Mouse (Mus musculus) v-Abl transformed pro-B cells (cell line): Measurements from ENCODE around the gene Eef2k.

Experiments
- in situ Hi-C, 2 experiments: fragments of 400-800 bp; cut with MboI; formaldehyde crosslinking; loops; one replicate each; pipeline ENCODE4 v1.15.1; 2025; ENCODE audit not compliant: unreplicated experiment in 2 of 2

Gene Eef2k

DNA sequence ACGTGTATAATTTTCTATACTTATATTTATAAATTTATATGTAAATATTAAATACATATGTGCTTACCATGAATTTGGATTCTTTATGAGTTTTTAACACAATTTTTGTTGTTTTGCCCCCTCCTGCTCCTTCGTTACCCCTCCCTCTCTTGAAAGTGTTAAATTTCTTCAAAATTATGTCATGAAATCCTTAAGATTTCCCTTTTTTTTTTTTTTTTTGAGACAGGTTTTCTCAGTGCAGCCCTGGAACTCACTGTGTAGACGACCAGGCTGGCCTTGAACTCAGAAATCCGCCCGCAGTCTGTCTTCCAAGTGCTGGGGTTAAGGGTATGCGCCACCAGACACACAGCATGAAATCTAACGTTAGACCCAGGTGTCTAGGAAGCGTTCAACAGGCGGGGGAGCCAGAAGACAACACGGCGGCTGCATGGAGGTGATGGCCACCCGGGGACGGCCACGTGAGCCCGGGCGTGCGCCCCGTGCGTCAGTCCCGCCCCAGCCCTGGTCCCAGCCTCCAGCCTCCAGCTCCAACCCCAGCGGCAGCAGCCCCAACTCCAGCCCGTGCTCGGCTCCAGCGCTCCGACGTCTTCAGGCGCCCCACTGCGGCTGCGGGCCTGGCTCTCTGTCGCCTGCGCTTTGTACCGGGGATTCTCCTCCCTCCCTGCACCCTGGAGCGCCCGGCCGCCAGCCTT, at the start of gene Eef2k:
Eef2k (plus strand) TSS at position 487 of the 692 bp plus-strand sequence.
- in situ Hi-C loops = loop anchor here (5.0 to 25.0 kb wide), 5 partner anchors 40 to 1145 kb away; partner anchors contain the start of genes Cog7 (in 1 of the 2), Eri2 (in 1 of the 2) and Rexo5 (in 1 of the 2)

DNA sequence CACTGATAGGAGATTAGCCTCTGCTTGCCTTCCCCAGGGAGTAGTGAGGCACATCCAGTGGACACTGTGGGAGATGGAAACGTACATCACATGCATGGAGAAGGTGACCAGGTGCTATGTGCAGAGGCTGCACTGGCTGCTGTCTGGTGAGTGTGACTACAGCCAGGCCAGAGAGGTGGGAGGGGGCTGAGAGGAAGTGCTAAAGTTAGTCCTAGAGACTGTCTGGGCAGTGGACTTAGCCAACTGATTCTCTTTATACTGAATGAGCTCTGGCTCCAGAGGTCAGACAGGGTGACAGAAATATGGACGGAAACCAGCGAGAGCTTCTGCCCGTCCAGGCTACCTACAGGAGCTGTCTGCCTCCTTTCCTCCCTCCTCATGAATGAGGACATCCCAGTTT, 47.1 kb upstream of the Eef2k start:
- in situ Hi-C loops = no loop called here

DNA sequence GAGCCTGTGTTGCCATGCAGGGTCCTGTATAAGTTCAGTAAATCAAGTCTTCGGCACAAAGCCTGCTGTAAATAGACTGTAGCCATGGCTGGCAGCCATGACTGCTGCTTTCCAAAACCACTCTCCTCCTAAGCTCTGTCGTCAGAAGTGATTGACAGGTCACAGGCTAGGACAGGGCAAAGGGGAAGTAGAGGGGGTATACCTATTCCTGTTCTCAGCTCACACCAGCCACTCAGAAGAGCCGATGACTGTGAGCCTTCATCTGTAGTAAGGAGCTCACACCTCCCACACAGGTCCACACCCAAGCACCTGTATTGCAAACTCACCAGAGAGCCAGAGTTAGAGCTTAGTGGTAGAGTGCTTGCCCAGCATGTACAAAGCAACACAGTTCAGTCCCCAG, 46.3 kb upstream of the Eef2k start:
- in situ Hi-C loops = no loop called here

GRCm38 (mm10) chr7:120803268-120803667, 39.4 kb upstream of the Eef2k start:
- in situ Hi-C loops = loop anchor here (25.0 kb wide), 2 partner anchors 566 to 666 kb away; partner anchors contain the start of gene Zp2 (in 1 of the 2)

GRCm38 (mm10) chr7:120809705-120810104, 32.9 kb upstream of the Eef2k start:
- in situ Hi-C loops = loop anchor here (25.0 kb wide), 2 partner anchors 572 to 672 kb away; partner anchors contain the start of gene Zp2 (in 1 of the 2)

- in situ Hi-C loops = loop anchor here (25.0 kb wide), 2 partner anchors 575 to 675 kb away; partner anchors contain the start of gene Zp2 (in 1 of the 2)
Measured at GRCm38 (mm10) chr7:120811834-120812415, 30.7 kb upstream of the Eef2k start, which contains the start of gene Gm5737. Gm5737 (plus strand) TSS chr7:120812365.

DNA sequence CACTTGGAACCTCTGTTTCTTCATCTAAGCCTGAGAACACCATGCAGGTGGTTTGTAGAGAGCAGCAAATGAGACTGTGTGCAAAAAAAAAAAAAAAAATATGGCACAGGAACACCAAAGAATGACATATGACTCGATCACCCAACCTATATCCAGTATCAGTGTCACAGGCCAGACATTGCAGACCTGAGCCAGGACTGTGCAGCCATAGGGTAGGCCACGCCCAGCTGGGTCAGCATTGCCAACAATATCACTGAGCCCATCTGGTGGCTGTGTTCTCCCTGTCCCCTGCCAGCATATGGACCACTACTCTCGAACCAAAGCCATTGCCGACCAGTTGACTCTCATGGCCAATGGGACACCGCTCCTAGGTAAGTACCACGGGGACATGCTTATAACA, 25.1 kb upstream of the Eef2k start:
- in situ Hi-C loops = loop anchor here (25.0 kb wide), 2 partner anchors 580 to 680 kb away; partner anchors contain the start of gene Zp2 (in 1 of the 2)

- in situ Hi-C loops = loop anchor here (25.0 kb wide), 2 partner anchors 582 to 682 kb away; partner anchors contain the start of gene Zp2 (in 1 of the 2)
Measured at GRCm38 (mm10) chr7:120819386-120819785, 23.2 kb upstream of the Eef2k start.

GRCm38 (mm10) chr7:120823248-120823647, 19.4 kb upstream of the Eef2k start:
- in situ Hi-C loops = loop anchor here (5.0 to 25.0 kb wide), 9 partner anchors 71 to 1808 kb away; partner anchors contain the start of genes Acsm5 (in 1 of the 2), Uqcrc2 (in 1 of the 2) and Zp2 (in 1 of the 2)

DNA sequence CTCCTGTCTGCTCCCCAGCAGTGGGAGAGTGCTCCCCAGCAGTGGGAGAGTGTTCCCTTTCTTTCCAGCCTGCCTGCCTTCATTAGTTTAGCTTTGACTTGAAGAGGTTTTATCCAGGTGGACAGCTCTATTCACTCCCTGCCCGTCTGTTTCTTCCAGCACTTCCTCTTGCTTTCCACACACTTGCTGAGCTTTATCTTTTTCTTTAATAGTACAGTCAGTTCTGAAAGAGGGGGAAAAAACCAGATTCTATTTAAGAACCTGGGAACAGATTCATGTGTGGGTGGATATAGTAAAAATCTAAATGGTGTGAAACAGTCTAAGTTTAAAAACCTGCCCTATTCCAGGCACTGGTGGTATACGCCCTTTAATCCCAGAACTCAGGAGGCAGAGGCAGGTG, 17.5 kb upstream of the Eef2k start:
- in situ Hi-C loops = loop anchor here (5.0 to 25.0 kb wide), 11 partner anchors 153 to 1813 kb away; partner anchors contain the start of genes Acsm5 (in 1 of the 2), Cog7 (in 1 of the 2), Pdzd9 (in 1 of the 2) and Uqcrc2 (in 1 of the 2)

GRCm38 (mm10) chr7:120826408-120826807, 16.2 kb upstream of the Eef2k start:
- in situ Hi-C loops = loop anchor here (5.0 to 25.0 kb wide), 11 partner anchors 154 to 1814 kb away; partner anchors contain the start of genes Acsm5 (in 1 of the 2), Cog7 (in 1 of the 2), Pdzd9 (in 1 of the 2) and Uqcrc2 (in 1 of the 2)

- in situ Hi-C loops = loop anchor here (5.0 to 25.0 kb wide), 7 partner anchors 158 to 1157 kb away; partner anchors contain the start of genes Cog7 (in 1 of the 2), Mettl9 (in 1 of the 2) and Pdzd9 (in 1 of the 2)
Measured at GRCm38 (mm10) chr7:120830431-120831381, 11.9 kb upstream of the Eef2k start.

- in situ Hi-C loops = loop anchor here (5.0 to 25.0 kb wide), 7 partner anchors 162 to 1153 kb away; partner anchors contain the start of genes Cog7 (in 1 of the 2), Mettl9 (in 1 of the 2) and Pdzd9 (in 1 of the 2)
Measured at GRCm38 (mm10) chr7:120834426-120834825, 8.2 kb upstream of the Eef2k start.

- in situ Hi-C loops = loop anchor here (5.0 to 25.0 kb wide), 9 partner anchors 77 to 1152 kb away; partner anchors contain the start of genes Cog7 (in 1 of the 2), Mettl9 (in 1 of the 2) and Pdzd9 (in 1 of the 2)
Measured at GRCm38 (mm10) chr7:120834863-120835372, 7.7 kb upstream of the Eef2k start.

GRCm38 (mm10) chr7:120835449-120836359, 6.9 kb upstream of the Eef2k start:
- in situ Hi-C loops = loop anchor here (5.0 to 25.0 kb wide), 7 partner anchors 77 to 1152 kb away; partner anchors contain the start of genes Cog7 (in 1 of the 2) and Mettl9 (in 1 of the 2)

DNA sequence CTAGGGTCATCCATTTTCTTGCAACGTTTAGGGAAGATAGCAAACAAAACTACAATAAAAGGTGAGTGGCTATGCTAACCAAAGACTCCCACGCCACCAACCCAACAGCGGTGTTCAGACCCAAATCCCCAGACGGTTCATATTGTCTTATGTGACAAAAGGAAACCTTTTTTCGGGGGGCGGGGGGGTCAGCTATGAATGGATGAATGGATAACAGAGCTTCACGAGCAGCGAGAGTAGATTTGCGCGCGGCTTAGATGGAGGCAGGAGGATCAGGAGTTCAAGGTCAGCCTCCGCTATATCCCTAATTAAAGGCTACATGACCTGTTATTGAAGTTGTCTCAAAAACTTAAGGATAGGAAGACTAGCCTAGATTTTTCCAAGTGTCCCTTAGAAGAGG, 6.3 kb upstream of the Eef2k start:
- in situ Hi-C loops = loop anchor here (5.0 to 25.0 kb wide), 7 partner anchors 76 to 1151 kb away; partner anchors contain the start of genes Cog7 (in 1 of the 2) and Mettl9 (in 1 of the 2)

DNA sequence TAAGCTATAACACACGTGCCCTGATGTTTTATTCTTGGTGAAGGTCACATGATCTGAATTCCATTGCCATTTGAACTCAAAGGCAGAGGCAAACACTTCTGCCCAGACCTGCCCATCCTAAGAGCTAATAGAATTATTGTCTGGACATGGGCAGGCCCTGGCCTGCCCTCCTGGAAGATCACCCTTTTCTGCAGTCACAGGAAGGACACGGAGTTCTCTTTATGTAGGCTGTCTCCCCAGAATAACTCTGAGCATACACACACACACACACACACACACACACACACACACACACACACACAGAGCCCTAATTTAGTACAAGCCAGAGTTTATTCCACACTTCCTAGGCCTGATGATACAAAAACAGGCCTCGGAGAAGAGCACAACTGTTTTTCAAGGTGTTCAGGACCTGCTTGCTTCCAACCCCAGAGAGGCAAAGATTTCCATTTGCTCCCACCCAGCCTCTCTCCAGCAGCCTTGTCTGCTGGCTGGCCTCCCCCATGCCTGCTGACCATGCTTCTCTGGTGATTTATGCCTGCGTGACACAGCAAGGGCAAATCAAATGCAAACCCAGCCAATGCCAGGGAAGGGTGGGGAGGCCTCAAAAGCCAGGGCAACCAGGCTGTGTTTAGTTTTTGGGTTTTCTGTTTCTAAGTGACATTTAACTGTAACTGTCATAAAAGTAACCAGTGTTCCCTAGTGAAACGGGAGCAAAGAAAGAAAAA, 4.0 kb upstream of the Eef2k start:
- in situ Hi-C loops = loop anchor here (5.0 to 25.0 kb wide), 7 partner anchors 74 to 1149 kb away; partner anchors contain the start of genes Cog7 (in 1 of the 2) and Mettl9 (in 1 of the 2)
